Mouse (Mus musculus) monocyte, adult 5-6 weeks (primary cell): ENCODE data around the gene Tmprss11f. TPM values are rescaled to one million over a fixed set of nuclear protein-coding genes. Genes with fewer than 3 reads are reported as not detected.
"Not testable (repeated sequence)": the region's sequence is repeated elsewhere in the genome, so short reads cannot be mapped to it uniquely, and the experiment has no call there.

Source experiments
- ATAC-seq: fragments of 153-309, 156-312 bp; replicated peaks from 2 replicates; pipeline ENCODE4 v1.8.0; 2017; ENCODE audit warnings: mild to moderate bottlenecking; ENCODE audit not compliant: low TSS enrichment, insufficient number of reproducible peaks, severe bottlenecking, poor library complexity, low FRiP score
- total RNA-seq: library from RNA; stranded (forward); fragments of 200-1000, 200-491, 200-594 nt; gene quantifications from 3 replicates; pipeline ENCODE4 v1.2.3, GENCODE M21; 2017

The Tmprss11f gene
- total RNA-seq, result not detected in 3 replicates

- ATAC-seq, result no peak
Measured at GRCm38 (mm10) chr5:86632324-86632723, at the start of gene Tmprss11f. Gene Tmprss11f, minus strand, starts transcription at chr5:86632424.

GRCm38 (mm10) chr5:86676262-86676661, 44.0 kb upstream of the Tmprss11f start, which contains the start of gene Tmprss11b:
Gene Tmprss11b, minus strand, starts transcription at chr5:86676362.
- no peak for ATAC-seq

GRCm38 (mm10) chr5:86649185-86649584, 17.0 kb upstream of the Tmprss11f start:
- not testable (repeated sequence) for ATAC-seq

- ATAC-seq, result no peak
Measured at GRCm38 (mm10) chr5:86640795-86641194, 8.6 kb upstream of the Tmprss11f start.

- no peak for ATAC-seq
Measured at GRCm38 (mm10) chr5:86630700-86631099, 1.5 kb downstream of the Tmprss11f start.

GRCm38 (mm10) chr5:86621778-86622177, 10.4 kb downstream of the Tmprss11f start:
- ATAC-seq, result no peak

- ATAC-seq, result no peak
Measured at GRCm38 (mm10) chr5:86585896-86586295, 46.3 kb downstream of the Tmprss11f start.

GRCm38 (mm10) chr5:86582618-86583017, 49.6 kb downstream of the Tmprss11f start:
- ATAC-seq, result no peak

- no peak for ATAC-seq
Measured at GRCm38 (mm10) chr5:86581998-86582397, 50.2 kb downstream of the Tmprss11f start.

GRCm38 (mm10) chr5:86578761-86579160, 53.5 kb downstream of the Tmprss11f start:
- not testable (repeated sequence) for ATAC-seq

- no peak for ATAC-seq
Measured at GRCm38 (mm10) chr5:86546693-86547092, 85.5 kb downstream of the Tmprss11f start.

- no peak for ATAC-seq
Measured at GRCm38 (mm10) chr5:86540601-86541000, 91.6 kb downstream of the Tmprss11f start.

- ATAC-seq, result no peak
Measured at GRCm38 (mm10) chr5:86528725-86529124, 103.5 kb downstream of the Tmprss11f start.

- ATAC-seq, result no peak
Measured at GRCm38 (mm10) chr5:86518500-86518899, 113.7 kb downstream of the Tmprss11f start, which contains the start of gene Tmprss11g. Gene Tmprss11g, minus strand, starts transcription at chr5:86518600.

GRCm38 (mm10) chr5:86511538-86511937, 120.7 kb downstream of the Tmprss11f start:
- ATAC-seq, result no peak

GRCm38 (mm10) chr5:86493453-86493852, 138.8 kb downstream of the Tmprss11f start:
- no peak for ATAC-seq

GRCm38 (mm10) chr5:86482562-86482961, 149.7 kb downstream of the Tmprss11f start:
- no peak for ATAC-seq

GRCm38 (mm10) chr5:86482031-86482430, 150.2 kb downstream of the Tmprss11f start:
- no peak for ATAC-seq

GRCm38 (mm10) chr5:86473859-86474258, 158.4 kb downstream of the Tmprss11f start:
- ATAC-seq, result no peak
